Mouse (Mus musculus) heart, adult 9 months (tissue): Measurements from ENCODE around the gene Cc2d2b.
A peak's percentile ranks its signal among the peaks of the same experiment; 100 is the strongest.

Source experiments
- DNase-seq, 2 experiments: peaks; one replicate each; pipeline ENCODE4 v3.0.0; 2022; ENCODE audit warnings: low spot score in 2 of 2

Cc2d2b gene

DNA sequence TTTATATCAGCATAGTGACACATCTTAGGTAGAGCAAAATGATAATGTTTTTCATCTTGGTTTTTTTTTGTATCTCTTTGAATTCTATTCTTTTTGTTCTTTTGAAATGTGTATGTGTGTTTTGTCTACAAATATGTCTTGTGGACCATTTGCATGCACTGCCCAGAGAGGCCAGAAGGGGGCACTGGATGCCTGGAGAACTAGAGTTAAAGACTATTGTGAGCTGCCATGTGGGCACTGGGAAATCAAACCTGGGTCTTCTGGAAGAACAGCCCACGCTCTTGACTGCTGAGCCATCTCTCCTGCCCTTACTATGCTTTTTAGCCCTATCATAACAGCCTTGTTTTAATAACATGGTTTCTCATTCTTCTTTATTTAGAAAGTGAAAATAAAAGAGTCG, 5.8 kb downstream of the Cc2d2b start:
- DNase-seq, result no peak

DNA sequence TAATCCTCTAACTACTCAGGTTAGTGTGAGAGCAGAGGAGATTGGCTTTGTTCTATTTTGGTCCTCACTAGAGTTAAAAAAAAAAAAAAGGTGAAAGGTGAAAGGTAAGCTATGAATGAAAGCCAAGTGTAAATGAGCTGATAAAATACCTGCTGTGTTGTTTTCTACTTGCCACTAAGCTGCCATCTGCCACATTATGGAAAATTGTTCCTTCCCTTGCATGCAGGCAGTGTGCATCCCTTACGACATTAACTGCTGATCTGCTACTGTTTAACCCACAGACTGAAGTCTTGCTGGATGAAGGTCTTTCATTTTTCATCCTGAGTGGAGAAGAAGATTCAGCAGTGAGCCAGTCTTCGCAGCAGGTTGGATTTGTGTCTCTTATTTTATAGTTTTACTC, 11.5 kb downstream of the Cc2d2b start:
- DNase-seq, result no peak

DNA sequence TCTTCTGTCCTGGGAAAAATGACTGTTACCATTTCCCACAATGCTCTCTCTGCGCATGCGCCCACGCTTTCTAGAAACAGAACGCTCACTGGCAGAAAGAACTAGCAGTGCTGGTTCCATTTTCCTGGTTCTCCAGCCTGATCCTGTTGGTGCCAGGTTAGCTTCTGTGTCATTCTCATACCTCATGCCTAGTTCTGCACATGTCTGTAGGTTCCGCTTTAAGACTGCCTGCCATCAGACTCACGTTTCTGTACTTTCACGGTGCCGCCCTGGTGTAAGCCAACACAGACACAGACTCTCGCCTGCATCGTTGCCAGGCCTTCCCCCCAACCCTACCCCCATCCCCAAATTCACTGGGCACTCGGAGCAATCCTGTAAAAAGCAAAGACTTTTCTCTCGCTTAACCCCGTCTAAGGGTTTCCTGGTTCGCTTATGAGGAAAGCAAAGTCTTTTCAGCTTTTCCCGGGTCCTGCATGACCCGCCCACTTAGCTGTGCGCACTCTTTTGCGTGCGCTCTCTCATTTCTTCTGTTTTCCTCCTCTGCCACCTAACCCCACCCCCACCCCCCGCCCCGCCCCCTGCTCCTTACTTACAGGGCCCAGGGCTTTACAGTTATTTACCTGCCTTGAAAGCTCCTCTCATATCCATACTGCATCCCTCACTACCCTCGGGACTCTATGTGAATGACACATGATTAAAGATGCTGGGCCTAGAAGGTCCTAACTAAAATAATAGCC, 13.6 kb downstream of the Cc2d2b start:
- peak in 1 of 2 experiments; percentile 5 for DNase-seq

DNA sequence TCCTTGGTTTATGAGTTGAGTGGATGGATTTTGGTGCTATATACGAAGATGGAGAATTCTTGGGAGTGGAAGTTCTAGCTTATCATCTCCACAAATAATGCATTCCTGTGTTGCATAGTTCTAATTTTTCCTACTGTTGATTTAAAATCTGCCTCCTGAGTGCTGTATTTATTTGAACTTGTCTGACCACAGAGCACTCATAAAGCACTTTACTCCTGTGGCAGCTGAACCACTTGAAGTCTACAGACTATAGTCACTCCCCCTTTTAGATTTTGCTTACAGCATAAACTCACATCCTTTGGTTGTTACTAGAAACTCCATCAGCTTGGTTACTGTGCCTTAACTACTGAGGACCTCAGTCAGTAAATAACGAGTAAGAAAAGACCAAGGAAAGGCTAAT, 18.6 kb downstream of the Cc2d2b start:
- DNase-seq, result no peak

DNA sequence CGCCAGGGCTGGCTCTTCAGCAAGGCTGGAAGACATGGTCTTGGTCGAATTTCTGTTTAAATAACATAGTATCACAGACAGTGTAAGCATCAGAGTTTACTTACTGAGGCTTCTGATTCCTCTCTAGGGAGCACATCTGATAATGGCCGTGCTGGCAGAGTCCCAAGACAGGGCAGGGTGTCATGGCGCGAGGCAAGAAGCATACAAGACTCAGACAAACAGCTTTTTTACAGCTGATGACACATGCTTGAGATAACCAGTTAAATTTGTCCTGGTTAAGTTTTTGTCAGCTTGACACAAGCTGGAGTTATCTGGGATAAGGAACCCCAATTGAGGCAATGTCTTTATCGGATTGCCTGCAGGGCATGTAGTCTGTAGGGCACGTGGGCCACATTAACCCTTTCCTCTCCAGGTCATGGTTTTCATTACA, 20.8 kb downstream of the Cc2d2b start:
- no peak for DNase-seq

DNA sequence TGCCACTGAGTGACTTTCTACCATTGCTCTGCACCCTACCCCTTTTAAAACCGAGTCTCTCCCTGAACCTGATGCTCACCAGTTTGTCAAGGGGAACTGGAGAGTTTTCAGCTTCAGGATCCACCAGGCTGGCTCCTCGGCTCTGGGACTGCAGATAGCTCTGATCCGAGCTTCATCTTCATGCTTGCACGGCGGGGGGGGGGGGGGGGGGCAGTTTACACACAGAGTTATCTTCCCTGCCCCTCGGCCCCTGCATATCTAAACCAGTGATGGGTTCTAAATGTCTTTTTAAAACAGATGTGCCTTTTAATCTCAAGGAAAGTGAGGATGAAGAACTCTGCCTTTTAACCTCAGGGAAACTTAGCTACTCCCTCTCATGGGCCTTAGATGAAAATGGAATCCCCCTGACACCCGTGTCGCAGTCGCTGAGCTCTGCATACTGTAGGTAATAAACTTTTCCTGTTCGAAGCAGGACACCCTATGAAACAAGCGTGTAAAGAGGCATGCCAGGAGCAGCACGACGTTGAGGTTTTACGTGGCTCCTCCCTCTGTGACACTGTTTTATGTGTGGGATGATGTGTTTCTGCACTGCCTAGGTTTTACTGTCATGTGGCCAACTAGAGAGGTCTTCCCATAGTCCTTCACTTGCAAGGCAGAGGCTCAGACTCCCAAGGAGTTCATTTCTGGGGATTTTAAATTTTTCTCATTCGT, 39.6 kb downstream of the Cc2d2b start:
- DNase-seq, result no peak

DNA sequence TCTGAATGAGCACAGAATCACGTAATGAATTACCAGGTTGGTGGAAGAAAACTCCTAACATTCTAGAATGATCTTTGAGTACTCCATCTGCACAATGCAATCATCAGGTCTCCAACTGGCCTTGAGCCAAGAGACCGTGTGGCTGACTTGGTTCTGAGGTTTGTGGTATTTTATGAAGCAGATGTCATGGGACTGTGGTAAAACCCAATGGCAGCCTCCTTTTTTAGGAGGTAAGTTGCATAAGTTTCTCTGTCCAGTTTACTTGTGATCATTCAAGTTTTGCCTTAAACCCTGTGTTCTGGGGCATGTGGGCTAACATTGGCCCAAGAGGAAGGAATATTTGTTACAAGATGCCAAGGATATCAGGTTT, 40.1 kb downstream of the Cc2d2b start:
- no peak for DNase-seq

DNA sequence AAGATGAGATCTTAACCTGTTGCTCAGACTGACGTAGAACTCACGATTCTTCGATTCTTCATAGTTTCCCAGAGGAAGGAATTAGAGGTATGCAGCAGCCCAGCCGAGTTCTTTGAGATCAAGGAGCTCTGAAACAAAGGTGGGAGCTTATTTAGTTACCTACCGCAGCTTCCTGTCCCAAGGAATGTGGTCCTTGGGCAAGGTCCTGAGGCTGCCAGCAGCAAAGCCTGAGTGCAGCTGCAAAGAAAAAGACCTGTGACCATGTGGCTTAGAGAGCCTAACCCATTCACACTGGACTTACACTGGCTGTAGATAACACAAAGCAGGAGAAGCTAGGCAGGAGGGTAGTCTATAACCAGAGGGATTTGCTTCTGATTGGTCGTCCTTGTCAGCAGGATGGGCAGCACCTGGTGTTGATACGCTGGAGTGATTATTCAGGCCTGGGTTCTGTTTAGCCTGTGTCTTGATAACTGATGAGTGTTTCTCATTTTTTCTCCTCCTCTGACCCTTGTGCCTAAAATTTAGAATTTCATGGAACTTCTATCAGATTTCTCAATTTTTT, 56.7 kb downstream of the Cc2d2b start:
- no peak for DNase-seq

DNA sequence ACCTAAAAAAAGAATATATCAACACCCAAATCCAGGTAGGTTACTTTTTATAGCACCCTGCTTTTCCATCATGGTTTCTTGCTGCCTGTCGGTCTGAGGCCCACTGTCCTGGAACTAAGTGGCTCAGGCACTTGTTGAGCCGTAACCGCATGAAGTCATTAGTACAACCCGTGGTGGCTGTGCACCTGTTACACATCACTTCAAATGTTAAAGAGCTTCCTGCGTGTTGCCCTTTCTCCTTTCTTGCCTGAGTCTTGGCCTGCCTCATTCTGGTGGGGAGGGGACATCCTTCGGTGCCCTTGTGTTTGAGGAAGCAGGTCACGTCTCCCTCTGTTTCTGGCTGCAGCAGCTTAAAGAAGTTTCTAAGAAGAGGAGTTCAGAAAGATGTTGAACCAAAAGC, 61.3 kb downstream of the Cc2d2b start:
- no peak for DNase-seq

DNA sequence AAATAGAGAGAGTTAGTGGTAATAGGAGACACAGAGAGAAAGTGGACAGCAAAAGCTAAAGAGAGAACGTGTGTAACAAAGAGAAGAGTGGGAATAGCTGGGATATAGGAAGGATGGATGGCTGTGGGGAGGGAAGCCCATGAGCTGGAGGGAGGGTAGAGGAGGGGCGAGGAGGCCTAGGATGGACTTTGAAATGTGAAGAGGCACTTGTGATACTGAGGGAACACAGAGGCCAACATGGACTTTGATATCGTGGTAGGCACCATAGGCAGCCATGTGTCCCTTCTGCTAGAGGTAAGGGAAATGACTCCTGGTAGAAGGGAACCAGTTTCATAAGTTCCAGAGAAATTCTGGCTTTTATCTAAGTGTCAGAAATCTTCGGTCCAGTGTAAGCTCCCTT, 63.3 kb downstream of the Cc2d2b start:
- DNase-seq, result no peak

DNA sequence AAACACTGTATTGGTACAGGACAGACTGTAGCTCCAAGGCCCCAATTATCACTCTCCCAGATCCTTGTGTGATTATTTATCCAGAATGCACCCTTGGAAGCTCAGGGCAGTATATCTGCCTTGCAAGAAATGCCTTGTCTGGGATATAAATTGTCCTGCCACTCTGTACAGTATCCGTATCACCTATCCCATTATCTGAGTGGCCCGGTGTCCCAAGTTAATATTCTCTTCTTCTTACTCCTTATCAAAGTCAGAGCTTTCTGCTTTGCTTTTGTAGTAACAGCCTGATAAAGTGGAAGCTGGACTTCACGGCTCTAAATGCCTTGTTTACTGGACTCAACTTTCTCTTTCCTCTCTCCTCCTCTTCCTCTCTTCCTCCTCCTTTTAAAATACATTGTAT, 64.2 kb downstream of the Cc2d2b start:
- DNase-seq, result no peak

DNA sequence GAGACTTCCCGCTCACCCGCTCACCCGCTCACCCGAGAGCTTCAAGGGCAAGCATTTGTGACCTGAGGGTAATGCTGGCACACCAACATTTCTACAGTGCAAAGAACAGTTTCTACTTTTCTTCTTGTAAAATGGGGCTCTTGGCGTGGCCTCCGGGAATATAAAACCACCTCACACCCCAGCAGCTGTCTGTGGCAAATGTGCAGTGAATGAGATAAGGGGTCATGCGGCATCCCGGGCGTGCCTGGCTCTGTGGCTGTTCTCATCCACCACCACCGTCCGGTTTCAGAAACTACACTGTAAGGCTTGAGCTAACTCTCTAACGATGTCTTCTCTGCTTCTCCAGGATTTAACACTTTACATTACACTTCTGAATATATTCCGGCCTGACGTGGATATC, 64.8 kb downstream of the Cc2d2b start:
- DNase-seq, result no peak

DNA sequence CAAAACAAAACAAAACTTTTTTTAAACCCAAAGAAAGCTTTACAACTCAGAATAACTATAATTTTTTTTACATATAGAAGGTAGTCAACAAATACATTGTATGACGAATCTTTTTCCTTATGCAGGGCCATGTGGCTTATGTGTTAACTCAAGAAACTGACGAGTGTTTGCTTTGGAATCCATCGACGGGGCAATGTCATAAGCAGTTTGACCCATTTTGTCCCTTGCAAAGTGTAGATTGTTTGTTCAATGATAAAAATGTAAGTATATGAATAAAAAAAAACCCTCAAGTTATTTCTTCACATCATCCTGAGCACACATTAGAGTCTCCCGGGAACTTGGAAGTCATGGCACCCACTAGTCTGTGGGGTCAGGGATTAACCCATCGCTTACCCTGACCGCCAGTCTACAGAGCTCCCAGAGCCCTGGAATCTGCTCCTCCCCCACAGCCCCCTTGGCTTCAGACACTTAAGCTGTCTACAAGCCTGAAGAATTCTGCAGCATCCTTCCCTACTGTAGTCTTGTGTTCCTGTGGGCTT, 67.2 kb downstream of the Cc2d2b start:
- no peak for DNase-seq

DNA sequence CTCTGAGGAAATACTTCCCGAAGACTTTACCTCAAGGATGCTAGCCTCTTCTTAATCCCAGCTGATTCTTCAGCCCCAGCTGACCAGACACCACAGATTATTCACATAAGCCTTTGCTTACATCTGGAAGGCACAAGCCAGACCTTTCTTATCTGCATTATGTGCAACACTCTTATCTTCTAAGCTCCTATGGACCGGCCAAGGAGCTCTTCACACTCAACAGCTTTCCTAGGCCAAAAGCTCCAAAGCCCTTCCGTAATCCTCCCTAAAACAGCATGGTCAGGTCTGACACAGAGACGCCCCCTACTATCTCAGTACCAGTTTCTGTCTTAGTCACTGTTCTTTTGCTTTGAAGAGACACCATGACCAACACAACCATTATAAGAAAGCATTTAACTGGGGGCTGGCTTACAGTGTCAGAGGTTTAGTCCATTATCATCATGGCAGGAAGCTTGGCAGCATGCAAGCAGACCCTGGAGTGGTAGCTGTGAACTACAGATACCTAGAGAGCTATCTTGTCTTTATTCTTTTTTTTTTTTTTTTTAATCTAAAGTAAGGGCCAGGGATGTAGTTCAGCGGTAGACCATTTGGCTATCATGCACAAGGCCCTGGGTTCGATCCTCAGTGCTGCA, 69.5 kb downstream of the Cc2d2b start:
- no peak for DNase-seq

DNA sequence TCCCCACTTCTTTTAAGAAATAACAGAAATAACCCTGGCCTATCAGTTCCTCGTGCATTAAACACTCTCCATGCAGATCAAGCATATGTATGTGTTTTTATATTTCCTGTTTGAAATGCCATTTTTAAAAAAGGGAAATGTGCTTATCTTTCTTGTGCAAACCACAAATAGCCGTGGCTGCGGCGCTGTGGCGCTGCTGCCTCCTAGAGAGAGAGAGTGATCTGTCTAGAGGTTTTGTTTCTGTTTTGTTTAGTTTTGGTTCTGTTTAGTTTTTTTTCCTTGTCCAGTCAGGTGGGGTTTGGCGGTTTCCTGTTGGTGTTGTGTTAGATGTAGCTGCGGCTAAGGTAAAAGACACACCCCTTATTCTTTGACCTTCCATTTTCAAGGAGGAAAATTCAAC, 70.2 kb downstream of the Cc2d2b start:
- DNase-seq, result no peak

DNA sequence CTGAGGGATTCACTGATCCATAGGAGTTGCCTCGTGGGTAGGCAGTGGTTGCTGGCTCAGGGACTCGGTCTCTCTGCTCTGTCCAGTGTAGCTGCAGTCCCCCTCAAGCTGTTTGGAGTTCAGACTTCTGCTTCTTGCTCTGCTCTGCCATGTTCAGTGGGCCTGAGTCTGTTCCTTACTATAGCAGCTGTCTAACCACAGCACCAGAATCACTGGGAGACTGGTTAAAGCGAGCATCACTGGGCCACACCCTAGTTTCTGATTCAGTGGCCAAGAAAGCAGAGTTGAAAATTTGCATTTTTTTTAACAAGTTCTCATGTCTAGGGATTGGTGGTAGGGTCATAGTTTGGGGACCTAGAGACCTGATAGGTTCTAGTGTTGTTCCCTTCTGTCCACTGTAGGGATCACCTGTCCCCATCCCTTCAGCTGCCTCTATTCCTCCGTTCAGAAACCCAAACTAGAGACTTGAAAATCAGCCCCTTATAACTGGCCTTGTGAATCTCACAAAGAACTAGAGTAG, 72.8 kb downstream of the Cc2d2b start:
- DNase-seq, result no peak

DNA sequence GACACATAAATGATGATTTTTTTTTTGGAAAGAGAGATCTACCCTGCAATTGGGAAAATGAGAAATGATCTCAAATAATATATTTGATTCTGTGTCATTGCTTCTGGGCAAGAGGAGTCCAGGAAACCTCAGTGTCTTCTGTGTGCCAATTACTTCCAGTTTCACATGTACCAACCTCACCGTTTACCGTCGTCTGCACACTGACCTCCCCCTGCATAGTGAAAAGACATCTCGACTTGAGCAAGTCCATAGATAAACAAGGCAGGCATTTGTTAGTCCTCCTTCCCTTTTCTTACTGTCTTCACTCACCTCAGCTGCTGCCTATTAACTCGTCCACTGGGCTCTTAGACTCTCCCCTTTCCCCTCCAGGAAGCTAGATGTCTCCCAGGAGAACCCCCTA, 77.1 kb downstream of the Cc2d2b start:
- DNase-seq, result no peak

DNA sequence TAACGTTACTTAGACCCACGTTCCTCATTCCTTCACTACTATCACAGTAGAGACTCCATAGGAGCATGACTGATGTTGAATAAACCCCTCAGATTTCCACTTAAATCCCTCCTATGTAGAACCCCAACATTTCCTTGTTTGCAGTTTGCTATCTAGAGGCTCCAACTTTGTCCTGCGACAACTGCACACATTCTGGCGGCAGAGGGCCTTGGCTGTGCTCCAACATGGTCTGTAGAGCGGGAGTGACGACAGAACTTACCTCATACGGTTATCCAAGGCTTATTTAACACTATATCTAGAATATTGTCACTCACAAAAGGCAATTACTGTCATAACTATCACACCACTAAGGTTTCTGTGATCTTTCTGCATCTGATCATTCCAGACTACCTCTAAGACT, 78.2 kb downstream of the Cc2d2b start:
- DNase-seq, result no peak

DNA sequence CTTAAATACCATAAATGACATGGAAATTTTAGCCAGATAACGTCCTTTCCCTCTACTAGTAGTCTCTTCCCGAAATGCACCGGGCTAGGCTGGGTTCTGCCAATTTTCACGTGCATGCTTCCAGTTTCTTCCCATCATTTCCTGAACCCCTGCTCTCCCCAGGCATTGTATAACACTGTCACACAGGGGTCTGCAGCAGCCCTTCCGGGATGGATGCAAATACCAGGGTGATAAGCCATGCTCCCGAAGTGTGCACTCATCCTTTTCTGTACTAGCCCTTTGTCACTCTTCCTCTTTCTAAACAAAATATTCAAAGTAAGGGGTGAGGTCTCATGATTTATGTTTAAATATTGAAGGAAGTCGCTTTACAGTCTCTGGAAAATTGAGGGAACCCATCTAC, 81.6 kb downstream of the Cc2d2b start:
- DNase-seq, result no peak

DNA sequence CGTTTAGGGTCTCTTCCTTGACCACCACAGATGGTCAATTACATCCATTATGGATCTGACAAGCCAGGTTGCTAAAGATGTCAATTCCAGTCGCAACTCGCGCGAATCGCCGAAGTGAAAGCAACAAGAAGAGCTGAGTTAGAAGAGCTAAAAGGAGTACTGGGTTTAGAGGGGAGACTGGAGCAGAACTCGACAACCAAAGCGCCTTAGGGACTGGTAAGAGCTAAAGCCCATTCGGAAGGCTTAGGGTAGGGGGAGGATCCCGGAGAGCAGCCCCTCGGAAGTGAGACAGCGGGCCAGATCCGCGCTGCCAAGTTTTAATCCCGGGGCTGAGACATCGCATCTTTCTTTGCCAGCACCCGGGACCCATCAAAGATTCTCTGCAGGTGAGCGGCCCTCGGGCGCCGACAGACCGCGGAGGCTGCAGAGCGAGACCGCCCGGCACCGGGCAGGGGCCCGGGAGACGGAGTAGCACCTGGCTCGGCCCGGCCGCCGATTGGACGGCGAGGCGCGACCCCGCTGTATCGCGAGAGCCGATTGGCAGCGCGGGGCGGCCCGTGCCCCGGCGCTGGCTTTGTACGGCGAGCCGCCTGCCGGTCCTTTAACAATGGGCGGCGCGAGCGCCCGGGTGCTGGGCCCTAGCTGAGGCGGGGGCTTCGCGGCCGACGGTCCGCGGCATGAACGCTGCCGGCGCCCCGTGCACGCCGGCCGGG, 82.3 kb downstream of the Cc2d2b start, which contains the start of gene Ccnj:
Gene Ccnj (plus strand): TSS at position 577 of the 713 bp plus-strand sequence.
- peak; percentile 93 to 95 for DNase-seq

DNA sequence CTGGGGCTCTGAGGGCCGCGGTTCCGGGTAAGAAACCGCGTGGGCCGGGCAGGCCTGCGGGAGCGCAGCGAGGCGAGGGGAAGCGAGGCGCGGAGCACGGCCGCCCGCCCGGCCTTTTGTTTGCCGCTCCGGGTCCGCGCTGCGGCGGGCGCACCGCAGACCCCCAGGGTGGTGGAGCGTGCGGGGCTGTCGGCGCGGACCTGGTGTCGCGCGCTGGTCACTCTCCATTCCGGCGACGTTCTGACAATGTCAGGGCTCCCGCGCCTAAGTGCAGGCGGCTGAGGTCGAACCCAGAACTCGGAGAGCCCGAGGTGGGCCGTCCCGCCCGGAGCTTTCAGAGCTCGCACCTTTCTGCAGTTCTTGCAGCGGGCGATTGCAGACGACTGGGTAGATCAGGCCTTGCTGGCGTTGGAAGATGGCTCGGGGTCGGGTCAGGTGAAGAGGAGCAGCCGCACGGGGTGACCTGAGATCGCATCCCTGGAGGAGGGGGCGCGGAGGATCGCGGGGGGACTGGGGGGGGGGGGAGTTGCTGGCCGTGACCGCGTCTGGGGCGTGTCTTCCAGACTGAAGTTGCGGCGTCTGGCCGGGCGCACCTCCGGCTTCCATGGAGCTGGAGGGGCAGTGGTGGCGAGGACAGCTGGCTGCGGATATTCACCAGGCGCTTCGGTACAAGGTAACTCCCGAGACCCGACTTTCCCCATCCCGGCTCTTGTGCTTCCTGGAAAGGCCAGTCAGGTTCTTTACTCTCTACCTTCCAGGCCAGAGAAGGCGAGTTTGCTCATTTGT, 83.1 kb downstream of the Cc2d2b start:
- peak; percentile 18 to 29 for DNase-seq
